Mouse (Mus musculus) heart, adult 2 months (tissue): ENCODE results near the gene Ctf1.

Experiments
- CTCF ChIP-seq: fragments of 200-600 bp; IDR thresholded peaks from 2 replicates; pipeline ENCODE4 v1.8.1; 2022; ENCODE audit warnings: antibody characterized with exemption, mild to moderate bottlenecking, moderate library complexity
- POLR2A ChIP-seq: fragments of 200-500 bp; IDR thresholded peaks from 2 replicates; pipeline ENCODE4 v1.6.1; 2011; ENCODE audit warnings: mild to moderate bottlenecking, low read depth, low read length, control low read depth; ENCODE audit not compliant: insufficient read depth

DNA sequence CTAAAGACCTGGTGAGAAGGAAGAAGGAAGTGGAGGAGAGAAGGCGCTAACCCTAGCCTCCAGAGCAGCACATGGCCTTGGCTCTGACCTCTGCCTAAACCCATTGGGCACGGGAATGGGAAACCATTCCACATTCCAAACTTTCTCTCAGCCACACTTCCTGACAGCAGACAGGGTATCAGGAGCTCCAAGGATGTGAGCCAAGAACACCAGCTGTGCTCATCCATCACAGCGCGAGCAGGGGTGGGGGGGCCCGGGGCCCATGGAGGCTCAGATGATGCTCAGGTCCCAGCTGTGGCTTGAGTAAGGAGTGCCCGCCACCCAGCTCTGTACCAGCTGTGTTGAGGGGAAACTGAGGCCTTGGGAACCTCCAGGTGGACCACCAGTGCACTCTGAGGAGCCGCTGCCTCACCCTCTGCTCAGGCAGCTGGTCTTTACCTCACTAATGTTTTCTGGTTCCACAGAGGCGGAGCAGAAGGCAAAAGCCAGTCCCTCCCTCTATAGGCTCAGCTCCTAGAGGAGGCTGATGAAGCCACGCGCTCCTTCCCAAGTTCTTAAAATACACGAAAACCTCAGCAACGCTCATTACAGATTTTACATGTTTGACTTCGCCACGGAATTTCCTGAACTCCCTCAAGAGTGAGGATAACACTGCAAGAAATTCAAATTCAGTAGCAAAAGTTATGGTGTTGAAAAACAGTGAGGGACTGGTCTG, 27.1 kb upstream of the Ctf1 start:
- no peak for TF ChIP-seq CTCF
- no peak for TF ChIP-seq POLR2A
